Mouse (Mus musculus) stomach, postnatal 0 days (tissue): Measurements from ENCODE around the gene Il17re. TPM values are rescaled to one million over a fixed set of nuclear protein-coding genes. Genes with fewer than 3 reads are reported as not detected.
A peak's percentile ranks its signal among the peaks of the same experiment; 100 is the strongest.

Experiments used
- ATAC-seq: fragments of 200-750 bp; cut with Nextera tagmentation; 2 replicates; pipeline ENCODE4 v1.8.0; 2017; ENCODE audit not compliant: low FRiP score, low TSS enrichment
- DNase-seq: peaks from one replicate; pipeline ENCODE4 v3.0.0-alpha.2; 2016; ENCODE audit warnings: low spot score
- H3K27ac ChIP-seq: fragments of 300-500 bp; sonication (generic); replicated peaks from 2 replicates; pipeline ENCODE4 v1.5.1; 2014; ENCODE audit warnings: mild to moderate bottlenecking, control low read depth
- H3K27me3 ChIP-seq: fragments of 300-500 bp; sonication (generic); 2 replicates; pipeline ENCODE4 v1.6.1; 2014; ENCODE audit warnings: low read length; ENCODE audit not compliant: control insufficient read depth, insufficient read depth
- H3K36me3 ChIP-seq: fragments of 300-500 bp; sonication (generic); 2 replicates; pipeline ENCODE4 v1.6.1; 2014; ENCODE audit warnings: low read length, mixed read lengths; ENCODE audit not compliant: control insufficient read depth, insufficient read depth
- H3K4me1 ChIP-seq: fragments of 300-500 bp; sonication (generic); replicated peaks from 2 replicates; pipeline ENCODE4 v1.6.1; 2014; ENCODE audit warnings: antibody characterized with exemption; ENCODE audit not compliant: control insufficient read depth, insufficient read depth
- H3K4me2 ChIP-seq: fragments of 300-500 bp; sonication (generic); replicated peaks from 2 replicates; pipeline ENCODE4 v1.6.1; 2014; ENCODE audit warnings: low read depth, mild to moderate bottlenecking, control low read depth, moderate library complexity
- H3K4me3 ChIP-seq: fragments of 300-500 bp; sonication (generic); 2 replicates; pipeline ENCODE4 v1.5.1; 2014; ENCODE audit warnings: low read depth, low read length, control low read depth
- H3K9ac ChIP-seq: fragments of 300-500 bp; sonication (generic); 2 replicates; pipeline ENCODE4 v1.6.1; 2014; ENCODE audit warnings: mild to moderate bottlenecking, low read length, control low read depth, mixed read lengths
- H3K9me3 ChIP-seq: fragments of 300-500 bp; sonication (generic); 2 replicates; pipeline ENCODE4 v1.6.1; 2016; ENCODE audit warnings: low read length; ENCODE audit not compliant: control insufficient read depth
- CTCF ChIP-seq: IDR thresholded peaks from 2 replicates; pipeline ENCODE4 v1.5.1; 2016; ENCODE audit warnings: antibody characterized with exemption, low read depth, mild to moderate bottlenecking, moderate library complexity
- EP300 ChIP-seq: optimal IDR thresholded peaks from 2 replicates; pipeline ENCODE3; 2016; ENCODE audit warnings: antibody characterized with exemption
- WGBS: fragments of 180-500 bp; shearing (Covaris S2); extraction: QIAGEN DNeasy Blood & Tissue Kit; methylation state at CpG from one replicate; pipeline ENCODE4 v1.1.7; 2014; 5-methylcytosine and 5-hydroxymethylcytosine counted together
- polyA plus RNA-seq: library from polyadenylated mRNA; unstranded; fragments of >200 nt; fragmentation: Nextera tagmentation; extraction: Ambion mirVana; gene quantifications from 2 replicates; pipeline ENCODE4 v1.2.1, GENCODE M21; 2015

Gene Il17re
- polyA plus RNA-seq, 1 experiment from 2014 or later = 25.5 TPM

GRCm38 (mm10) chr6:113444207-113444965 lies 13.9 kb upstream of the Il17re start:
- Histone ChIP-seq H3K36me3 (no peaks in the 10 kb centered on the region), H3K4me2 (no peak overlapping the region), H3K9ac (no peak overlapping the region), H3K4me3 (no peak overlapping the region), H3K27ac (0 out of 2 replicates have a peak overlapping the region, but pooled peaks have one; percentile 20), H3K27me3 (no peaks in the 10 kb centered on the region), H3K9me3 (no peaks in the 10 kb centered on the region), H3K4me1 (0 out of 2 replicates have a peak, but pooled peaks cover 3% of the 10 kb centered on the region)
- peak; percentile 50 for ATAC-seq
- TF ChIP-seq CTCF (no peak), EP300 (no peak)
- peak; percentile 22 for DNase-seq
- 61% methylated on average over 6 of the region's 8 CpGs for WGBS

GRCm38 (mm10) chr6:113447639-113448038 lies 10.6 kb upstream of the Il17re start:
- Histone ChIP-seq H3K36me3 (no peaks in the 10 kb centered on the region), H3K9me3 (no peaks in the 10 kb centered on the region), H3K27me3 (no peaks in the 10 kb centered on the region), H3K4me2 (no peak overlapping the region), H3K4me3 (no peak overlapping the region), H3K4me1 (peaks cover 8% of the 10 kb centered on the region; the same call in 1 of the 2 replicates), H3K9ac (no peak overlapping the region), H3K27ac (no peak overlapping the region)
- TF ChIP-seq EP300 (no peak), CTCF (no peak)
- ATAC-seq (no peak), DNase-seq (no peak)
- WGBS = 96% methylated on average over 4 of the region's 4 CpGs

- WGBS = 42% methylated on average over 2 of the region's 2 CpGs
- DNase-seq (no peak), ATAC-seq (no peak; the same call in 1 of the 2 replicates)
Measured at GRCm38 (mm10) chr6:113451839-113452238, 6.4 kb upstream of the Il17re start.

GRCm38 (mm10) chr6:113455007-113455406 lies 3.3 kb upstream of the Il17re start:
- no peak for ATAC-seq
- WGBS = 62% methylated on average over 5 of the region's 5 CpGs
- TF ChIP-seq CTCF = no peak
- TF ChIP-seq EP300 = no peak

More at GRCm38 (mm10) chr6:113451839-113452238, 6.4 kb upstream of the Il17re start:
- no peaks in the 10 kb centered on the region for H3K36me3 ChIP-seq
- H3K27me3 ChIP-seq = no peaks in the 10 kb centered on the region
- no peak overlapping the region for H3K4me3 ChIP-seq
- peaks cover 6% of the 10 kb centered on the region; the same call in 1 of the 2 replicates for H3K4me1 ChIP-seq
- H3K9me3 ChIP-seq = no peaks in the 10 kb centered on the region
- H3K27ac ChIP-seq = peak overlapping the region; percentile 35; the same call in 1 of the 2 replicates
- no peak overlapping the region for H3K9ac ChIP-seq
- H3K4me2 ChIP-seq = no peak overlapping the region
- TF ChIP-seq CTCF = no peak

GRCm38 (mm10) chr6:113458635-113459034 lies 351 bp downstream of the Il17re start:
- H3K36me3 ChIP-seq = no peaks in the 10 kb centered on the region
- H3K27ac ChIP-seq = peak overlapping the region; percentile 91
- WGBS = 37% methylated on average over 10 of the region's 10 CpGs
- ATAC-seq (peak; percentile 98), DNase-seq (peak; percentile 89)
- H3K9ac ChIP-seq = peak overlapping the region; percentile 65
- peak overlapping the region; percentile 34 for H3K4me3 ChIP-seq
- H3K4me1 ChIP-seq = no peaks in the 10 kb centered on the region; the same call in 1 of the 2 replicates
- H3K9me3 ChIP-seq = no peaks in the 10 kb centered on the region
- TF ChIP-seq EP300 (peak; percentile 50), CTCF (peak; percentile 31; the same call in 1 of the 2 replicates)
- H3K4me2 ChIP-seq = peak overlapping the region; percentile 57
- no peaks in the 10 kb centered on the region for H3K27me3 ChIP-seq

More at GRCm38 (mm10) chr6:113455007-113455406, 3.3 kb upstream of the Il17re start:
- Histone ChIP-seq H3K27me3 (no peaks in the 10 kb centered on the region), H3K4me1 (peaks cover 6% of the 10 kb centered on the region; the same call in 1 of the 2 replicates), H3K36me3 (no peaks in the 10 kb centered on the region), H3K4me3 (no peak overlapping the region), H3K4me2 (no peak overlapping the region), H3K9me3 (no peaks in the 10 kb centered on the region), H3K27ac (no peak overlapping the region), H3K9ac (no peak overlapping the region)
- no peak for DNase-seq

- no peaks in the 10 kb centered on the region for H3K36me3 ChIP-seq
- no peak overlapping the region for H3K4me2 ChIP-seq
- H3K9me3 ChIP-seq = no peaks in the 10 kb centered on the region
- DNase-seq (no peak), ATAC-seq (no peak)
- TF ChIP-seq CTCF = no peak
- no peak for TF ChIP-seq EP300
- 62% methylated on average over 7 of the region's 7 CpGs for WGBS
- H3K4me1 ChIP-seq = no peaks in the 10 kb centered on the region
- no peaks in the 10 kb centered on the region for H3K27me3 ChIP-seq
- H3K27ac ChIP-seq = no peak overlapping the region
- H3K9ac ChIP-seq = no peak overlapping the region
- no peak overlapping the region for H3K4me3 ChIP-seq
Measured at GRCm38 (mm10) chr6:113464040-113464439, 5.8 kb downstream of the Il17re start.
